Mouse (Mus musculus): ENCODE results near the gene Lcn9. TPM values are rescaled to one million over a fixed set of nuclear protein-coding genes. Genes with fewer than 3 reads are reported as not detected.
A peak's percentile ranks its signal among the peaks of the same experiment; 100 is the strongest.

The Lcn9 gene
- total RNA-seq, 1 experiment from 2014 or later = not detected

- ATAC-seq (replicated peaks in 1 of 2; ENCODE audit: insufficient read depth in 1 of 2, low FRiP score in 2 of 2, low TSS enrichment in 1 of 2, low read depth in 1 of 2, poor library complexity in 2 of 2, severe bottlenecking in 2 of 2) = no peak
Measured at GRCm38 (mm10) chr2:25842161-25842560, 19.2 kb downstream of the Lcn9 start.

GRCm38 (mm10) chr2:25842758-25843157 is 19.8 kb downstream of the Lcn9 start:
- no peak for ATAC-seq (replicated peaks in 1 of 2; ENCODE audit: insufficient read depth in 1 of 2, low FRiP score in 2 of 2, low TSS enrichment in 1 of 2, low read depth in 1 of 2, poor library complexity in 2 of 2, severe bottlenecking in 2 of 2)

- no peak for ATAC-seq (replicated peaks in 1 of 2; ENCODE audit: insufficient read depth in 1 of 2, low FRiP score in 2 of 2, low TSS enrichment in 1 of 2, low read depth in 1 of 2, poor library complexity in 2 of 2, severe bottlenecking in 2 of 2)
Measured at GRCm38 (mm10) chr2:25844097-25844496, 21.1 kb downstream of the Lcn9 start.

GRCm38 (mm10) chr2:25846516-25846915 is 23.6 kb downstream of the Lcn9 start:
- ATAC-seq (replicated peaks in 1 of 2; ENCODE audit: insufficient read depth in 1 of 2, low FRiP score in 2 of 2, low TSS enrichment in 1 of 2, low read depth in 1 of 2, poor library complexity in 2 of 2, severe bottlenecking in 2 of 2) = no peak

GRCm38 (mm10) chr2:25847226-25847625 is 24.3 kb downstream of the Lcn9 start, which contains the start of gene Sohlh1:
Gene Sohlh1 (minus strand): TSS chr2:25847248.
- ATAC-seq (replicated peaks in 1 of 2; ENCODE audit: insufficient read depth in 1 of 2, low FRiP score in 2 of 2, low TSS enrichment in 1 of 2, low read depth in 1 of 2, poor library complexity in 2 of 2, severe bottlenecking in 2 of 2) = no peak

- no peak for ATAC-seq (replicated peaks in 1 of 2; ENCODE audit: insufficient read depth in 1 of 2, low FRiP score in 2 of 2, low TSS enrichment in 1 of 2, low read depth in 1 of 2, poor library complexity in 2 of 2, severe bottlenecking in 2 of 2)
Measured at GRCm38 (mm10) chr2:25850330-25850729, 27.4 kb downstream of the Lcn9 start.

- peak; percentile 87 to 90 for ATAC-seq (replicated peaks in 1 of 2; ENCODE audit: insufficient read depth in 1 of 2, low FRiP score in 2 of 2, low TSS enrichment in 1 of 2, low read depth in 1 of 2, poor library complexity in 2 of 2, severe bottlenecking in 2 of 2)
Measured at GRCm38 (mm10) chr2:25852626-25853025, 29.7 kb downstream of the Lcn9 start.

- ATAC-seq (replicated peaks in 1 of 2; ENCODE audit: insufficient read depth in 1 of 2, low FRiP score in 2 of 2, low TSS enrichment in 1 of 2, low read depth in 1 of 2, poor library complexity in 2 of 2, severe bottlenecking in 2 of 2) = no peak
Measured at GRCm38 (mm10) chr2:25853998-25854397, 31.0 kb downstream of the Lcn9 start.

- no peak for ATAC-seq (replicated peaks in 1 of 2; ENCODE audit: insufficient read depth in 1 of 2, low FRiP score in 2 of 2, low TSS enrichment in 1 of 2, low read depth in 1 of 2, poor library complexity in 2 of 2, severe bottlenecking in 2 of 2)
Measured at GRCm38 (mm10) chr2:25859891-25860290, 36.9 kb downstream of the Lcn9 start.

- no peak for ATAC-seq (replicated peaks in 1 of 2; ENCODE audit: insufficient read depth in 1 of 2, low FRiP score in 2 of 2, low TSS enrichment in 1 of 2, low read depth in 1 of 2, poor library complexity in 2 of 2, severe bottlenecking in 2 of 2)
Measured at GRCm38 (mm10) chr2:25862038-25862437, 39.1 kb downstream of the Lcn9 start.

GRCm38 (mm10) chr2:25862696-25863270 is 39.8 kb downstream of the Lcn9 start:
- ATAC-seq (replicated peaks in 1 of 2; ENCODE audit: insufficient read depth in 1 of 2, low FRiP score in 2 of 2, low TSS enrichment in 1 of 2, low read depth in 1 of 2, poor library complexity in 2 of 2, severe bottlenecking in 2 of 2) = no peak

- peak in 1 of 2 experiments; percentile 44; a peak in 1 of 4 replicates for ATAC-seq (replicated peaks in 1 of 2; ENCODE audit: insufficient read depth in 1 of 2, low FRiP score in 2 of 2, low TSS enrichment in 1 of 2, low read depth in 1 of 2, poor library complexity in 2 of 2, severe bottlenecking in 2 of 2)
Measured at GRCm38 (mm10) chr2:25863337-25864131, 40.6 kb downstream of the Lcn9 start, which contains the start of gene Kcnt1. Gene Kcnt1 (plus strand): TSS chr2:25863734.

- no peak for ATAC-seq (replicated peaks in 1 of 2; ENCODE audit: insufficient read depth in 1 of 2, low FRiP score in 2 of 2, low TSS enrichment in 1 of 2, low read depth in 1 of 2, poor library complexity in 2 of 2, severe bottlenecking in 2 of 2)
Measured at GRCm38 (mm10) chr2:25864230-25864629, 41.3 kb downstream of the Lcn9 start.

GRCm38 (mm10) chr2:25865412-25865811 is 42.5 kb downstream of the Lcn9 start:
- ATAC-seq (replicated peaks in 1 of 2; ENCODE audit: insufficient read depth in 1 of 2, low FRiP score in 2 of 2, low TSS enrichment in 1 of 2, low read depth in 1 of 2, poor library complexity in 2 of 2, severe bottlenecking in 2 of 2) = no peak

- no peak for ATAC-seq (replicated peaks in 1 of 2; ENCODE audit: insufficient read depth in 1 of 2, low FRiP score in 2 of 2, low TSS enrichment in 1 of 2, low read depth in 1 of 2, poor library complexity in 2 of 2, severe bottlenecking in 2 of 2)
Measured at GRCm38 (mm10) chr2:25866656-25867055, 43.7 kb downstream of the Lcn9 start.
